Mouse (Mus musculus) v-Abl transformed pro-B cells (cell line): ENCODE results near the gene Abo.
"Not testable (repeated sequence)": the region's sequence is repeated elsewhere in the genome, so short reads cannot be mapped to it uniquely, and the experiment has no call there.

Experiments
- in situ Hi-C, 2 experiments: fragments of 400-800 bp; cut with MboI; formaldehyde crosslinking; loops; one replicate each; pipeline ENCODE4 v1.15.1; 2025; ENCODE audit not compliant: unreplicated experiment in 2 of 2

The Abo gene

DNA sequence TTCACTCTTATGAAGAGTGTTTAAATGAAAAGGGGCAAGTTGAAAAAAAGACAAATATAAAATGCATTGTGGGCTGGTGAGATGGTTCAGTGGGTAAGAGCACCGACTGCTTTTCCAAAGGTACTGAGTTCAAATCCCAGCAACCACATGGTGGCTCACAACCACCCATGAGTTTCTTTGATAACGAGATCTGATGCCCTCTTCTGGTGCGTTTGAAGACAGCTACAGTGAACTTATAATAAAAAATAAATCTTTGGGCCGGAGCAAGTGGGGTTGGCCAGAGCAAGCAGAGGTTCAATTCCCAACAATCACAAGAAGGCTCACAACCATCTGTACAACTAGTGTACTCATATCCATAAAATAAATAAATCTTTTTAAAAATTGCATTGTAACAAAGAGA, 31.1 kb upstream of the Abo start:
- in situ Hi-C loops = loop anchor here in 1 of 2 experiments (10.0 kb wide), 1 partner anchor 241 kb away; no protein-coding TSS in a partner anchor

DNA sequence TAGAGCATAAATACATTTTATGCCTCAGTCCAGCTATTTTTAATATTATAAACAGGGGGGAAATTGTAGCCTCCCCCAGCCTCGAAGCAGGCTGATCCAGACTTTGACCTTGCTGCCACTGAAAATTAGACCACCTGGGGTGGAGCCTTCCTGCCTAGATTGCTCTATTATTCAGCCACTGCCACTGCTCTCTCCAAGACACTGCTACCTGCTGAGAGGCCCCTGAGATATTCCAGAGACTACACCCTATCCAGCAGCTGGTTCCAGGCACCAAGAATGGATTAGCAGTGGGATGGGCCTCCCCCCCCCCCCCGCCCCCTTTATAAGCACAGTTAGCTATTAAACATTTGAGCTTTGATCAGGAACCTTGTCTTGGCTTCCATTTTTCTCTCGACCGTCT, 21.4 kb upstream of the Abo start:
- in situ Hi-C loops = not testable (repeated sequence)

- in situ Hi-C loops = not testable (repeated sequence)
Measured at GRCm38 (mm10) chr2:26885541-26885940, 20.8 kb upstream of the Abo start.

DNA sequence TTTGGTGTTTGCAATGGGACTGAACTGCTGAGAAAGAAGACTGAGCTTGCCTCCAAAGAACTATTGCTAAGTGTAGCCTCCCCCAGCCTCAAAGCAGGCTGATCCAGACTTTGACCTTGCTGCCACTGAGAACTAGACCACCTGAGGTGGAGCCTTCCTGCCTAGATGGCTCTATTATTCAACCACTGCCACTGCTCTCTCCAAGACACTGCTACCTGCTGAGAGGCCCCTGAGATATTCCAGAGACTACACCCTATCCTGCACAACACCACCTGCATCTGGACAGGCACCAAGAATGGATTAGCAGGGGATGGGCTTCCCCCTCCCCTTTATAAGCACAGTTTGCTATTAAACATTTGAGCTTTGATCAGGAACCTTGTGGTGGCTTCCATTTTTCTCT, 13.8 kb upstream of the Abo start:
- in situ Hi-C loops = no loop called here

DNA sequence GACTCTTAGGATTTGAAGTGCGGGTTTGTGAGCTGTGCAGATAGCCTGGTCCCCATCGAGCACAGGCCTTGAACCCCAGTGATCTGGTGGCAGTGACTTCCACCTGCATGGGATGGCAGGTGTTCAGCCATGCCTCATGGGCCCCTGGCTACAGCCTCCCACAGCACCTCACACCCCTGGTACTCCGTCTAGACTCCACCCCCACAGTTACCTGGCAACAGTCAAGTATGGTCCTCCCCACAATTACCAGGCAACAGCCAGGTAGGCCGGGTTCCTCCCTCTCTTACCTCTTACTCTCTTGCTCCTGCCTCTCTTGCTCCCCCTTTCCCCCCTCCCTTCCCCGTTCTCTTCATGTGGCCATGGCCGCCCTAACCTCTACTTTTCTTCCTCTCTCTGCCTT, 5.9 kb upstream of the Abo start:
- in situ Hi-C loops = no loop called here

- in situ Hi-C loops = no loop called here
Measured at GRCm38 (mm10) chr2:26862856-26863255, 1.9 kb downstream of the Abo start.

GRCm38 (mm10) chr2:26847706-26848105, 17.1 kb downstream of the Abo start:
- in situ Hi-C loops = loop anchor here in 1 of 2 experiments (5.0 to 10.0 kb wide), 2 partner anchors 190 to 397 kb away; partner anchors contain the start of gene Sardh

DNA sequence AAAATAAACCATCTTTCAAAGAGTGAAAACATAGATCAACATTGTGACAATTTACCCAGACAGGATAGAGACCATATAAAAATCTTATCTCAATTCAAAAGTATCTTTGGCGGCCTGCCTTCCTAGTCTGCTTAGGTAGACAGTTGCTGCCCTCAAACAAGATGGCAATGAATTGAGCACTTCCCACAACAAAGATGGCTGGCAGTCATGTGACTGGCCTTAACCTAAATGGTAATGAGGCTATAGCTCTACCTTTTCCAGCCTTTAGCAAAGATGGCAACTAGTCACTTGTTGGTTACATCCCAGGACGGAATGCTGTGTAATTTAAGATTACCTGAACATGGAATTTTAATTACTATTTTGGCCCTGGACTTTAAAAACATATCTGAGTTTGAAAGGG, 32.3 kb downstream of the Abo start:
- in situ Hi-C loops = no loop called here

DNA sequence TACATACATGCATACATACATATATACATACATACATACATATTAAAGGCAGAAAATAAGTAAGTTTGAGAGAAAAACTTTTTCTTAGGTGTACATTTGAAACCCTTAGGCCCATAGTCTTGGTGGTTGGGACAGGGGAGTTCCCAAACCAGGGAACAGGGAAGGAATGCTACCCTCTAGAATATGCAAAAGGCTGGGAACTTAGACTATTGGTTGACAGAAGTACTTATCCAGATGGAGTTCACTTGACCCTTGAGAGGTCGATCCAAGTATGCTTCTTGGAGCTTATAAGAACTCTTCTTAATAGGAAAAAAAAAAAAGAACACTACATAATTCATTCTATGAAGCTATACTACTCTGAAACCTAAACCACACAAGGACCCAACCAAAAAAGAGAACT, 36.7 kb downstream of the Abo start:
- in situ Hi-C loops = no loop called here

DNA sequence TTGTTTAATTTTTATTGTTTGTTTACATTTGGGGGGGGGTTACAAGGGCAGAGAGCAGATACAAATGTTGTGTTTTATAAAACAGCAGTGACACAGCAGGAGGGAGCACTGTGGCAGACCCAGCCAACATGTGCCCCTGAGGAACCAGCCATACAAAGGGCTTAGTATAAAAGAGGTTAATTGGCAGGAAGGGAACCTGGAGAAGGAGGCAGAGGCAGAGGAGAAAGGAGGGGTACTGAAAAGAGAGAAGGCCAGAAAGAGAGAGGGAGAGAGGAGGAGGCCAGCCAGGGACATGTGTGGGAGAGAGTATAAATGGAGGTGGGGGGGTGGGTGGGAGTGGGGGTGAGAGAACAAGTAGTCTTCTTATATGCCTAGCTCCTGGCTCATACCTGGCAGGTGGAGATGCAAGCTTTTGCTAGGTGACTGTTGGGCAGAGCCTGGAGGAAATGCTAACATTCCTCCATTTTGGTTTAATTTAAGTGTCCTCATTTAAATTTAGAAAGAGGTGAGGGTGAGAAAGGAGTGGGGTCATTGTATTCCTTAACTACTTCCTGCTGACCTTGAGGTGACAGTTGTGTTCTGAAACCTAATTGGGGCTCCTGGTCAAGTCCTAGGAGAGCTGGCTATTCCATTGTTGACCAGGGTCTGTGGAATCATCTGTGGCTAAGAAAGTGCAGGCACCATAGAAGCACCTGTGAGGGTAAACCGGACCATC, 37.4 kb downstream of the Abo start:
- in situ Hi-C loops = no loop called here
